Mouse (Mus musculus) ovary, postnatal 10 days (tissue): ENCODE measurements around the gene Spata7.
A peak's percentile ranks its signal among the peaks of the same experiment; 100 is the strongest.

ENCODE experiments used
- DNase-seq: peaks from one replicate; pipeline ENCODE4 v3.0.0; 2022; ENCODE audit warnings: low spot score

The Spata7 gene

GRCm38 (mm10) chr12:98673879-98674278 lies 45.9 kb downstream of the Spata7 start:
- no peak for DNase-seq

GRCm38 (mm10) chr12:98674627-98675143 lies 46.7 kb downstream of the Spata7 start:
- peak; percentile 30 for DNase-seq

- no peak for DNase-seq
These were observed 48.9 kb downstream of the Spata7 start for GRCm38 (mm10) chr12:98676861-98677260.

GRCm38 (mm10) chr12:98677336-98677735 lies 49.4 kb downstream of the Spata7 start:
- DNase-seq, result no peak

GRCm38 (mm10) chr12:98679906-98680305 lies 51.9 kb downstream of the Spata7 start:
- no peak for DNase-seq

DNA sequence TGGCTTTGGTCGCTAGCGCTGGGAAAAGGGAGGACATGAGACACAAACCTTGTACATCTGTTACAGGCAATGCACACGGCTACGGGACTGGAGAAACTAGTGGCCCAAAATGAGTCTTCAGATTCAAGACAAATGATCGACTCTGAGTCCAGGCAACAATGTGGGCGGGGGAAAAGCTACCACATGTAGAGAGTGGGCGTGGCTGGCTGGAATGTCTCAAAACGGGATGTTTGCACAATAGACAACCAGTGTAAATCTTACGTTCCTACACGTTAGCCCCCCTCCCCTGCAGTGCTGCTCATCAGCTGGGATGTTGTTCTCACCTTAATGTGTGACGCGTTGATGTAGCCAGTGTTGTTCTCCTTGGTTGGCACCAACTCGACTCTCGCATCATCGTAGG lies 54.2 kb downstream of the Spata7 start:
- no peak for DNase-seq

DNA sequence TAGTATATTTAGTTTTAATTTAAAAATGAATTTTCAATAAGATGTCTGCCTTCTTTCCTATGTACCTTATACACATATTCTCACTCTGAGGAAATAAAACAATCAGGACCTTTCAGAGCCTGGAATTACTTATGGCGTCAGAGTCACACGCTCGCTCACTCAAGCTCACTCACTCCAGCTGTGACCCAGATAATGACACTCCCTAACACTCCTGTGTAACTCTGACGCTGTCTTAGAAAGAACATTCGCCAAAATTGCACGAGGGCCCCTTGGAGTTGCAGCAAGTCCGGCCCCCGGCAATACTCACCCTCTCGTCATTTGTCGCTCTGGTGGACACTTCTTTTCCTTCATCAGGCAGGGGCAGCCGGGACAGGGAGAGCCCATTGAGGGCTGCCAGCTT lies 55.2 kb downstream of the Spata7 start:
- DNase-seq, result no peak

GRCm38 (mm10) chr12:98683574-98683973 lies 55.6 kb downstream of the Spata7 start:
- no peak for DNase-seq

GRCm38 (mm10) chr12:98690230-98690629 lies 62.3 kb downstream of the Spata7 start:
- no peak for DNase-seq

DNA sequence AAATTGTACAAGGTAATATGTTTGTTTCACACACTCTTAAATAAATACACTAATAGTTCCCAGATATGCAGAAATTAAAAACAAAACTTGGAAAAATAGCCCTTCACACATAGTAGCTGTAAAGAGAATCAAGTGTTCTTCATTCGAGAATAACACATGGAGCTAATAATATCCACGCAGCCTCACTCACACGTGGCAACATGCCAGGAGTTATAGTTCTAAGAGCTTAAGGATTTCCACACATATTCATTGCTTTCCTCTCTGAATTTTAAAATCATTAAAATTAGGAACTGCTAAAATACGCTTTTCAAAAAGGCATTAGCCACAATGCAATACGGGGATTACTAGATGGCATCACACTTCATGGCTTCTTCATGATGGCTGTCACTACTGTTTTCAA lies 69.2 kb downstream of the Spata7 start:
- DNase-seq, result no peak

DNA sequence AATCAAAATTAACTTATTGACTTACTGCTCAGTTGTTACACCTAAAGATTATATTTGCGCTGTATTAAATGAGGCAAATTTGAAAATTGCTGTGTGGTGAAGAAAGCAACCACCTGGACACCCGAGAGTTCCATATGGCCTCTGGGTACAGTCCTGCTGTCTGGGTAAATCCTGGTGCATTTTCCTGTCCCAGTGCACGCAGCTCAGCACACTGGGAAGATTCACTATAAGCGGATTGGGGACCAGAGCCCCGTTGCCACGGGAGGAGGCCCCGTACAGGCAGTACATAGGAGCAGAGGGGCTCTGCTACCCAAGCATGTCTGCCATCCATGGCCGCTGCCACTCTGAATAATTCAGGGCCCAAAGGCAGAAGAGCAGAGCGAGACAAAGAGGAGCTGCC lies 73.6 kb downstream of the Spata7 start:
- DNase-seq, result no peak

- DNase-seq, result no peak
These were observed 75.6 kb downstream of the Spata7 start for GRCm38 (mm10) chr12:98703554-98703953.

GRCm38 (mm10) chr12:98703961-98704360 lies 76.0 kb downstream of the Spata7 start:
- no peak for DNase-seq

- no peak for DNase-seq
These were observed 84.9 kb downstream of the Spata7 start for GRCm38 (mm10) chr12:98712819-98713218.

GRCm38 (mm10) chr12:98713621-98714103 lies 85.7 kb downstream of the Spata7 start:
- no peak for DNase-seq

DNA sequence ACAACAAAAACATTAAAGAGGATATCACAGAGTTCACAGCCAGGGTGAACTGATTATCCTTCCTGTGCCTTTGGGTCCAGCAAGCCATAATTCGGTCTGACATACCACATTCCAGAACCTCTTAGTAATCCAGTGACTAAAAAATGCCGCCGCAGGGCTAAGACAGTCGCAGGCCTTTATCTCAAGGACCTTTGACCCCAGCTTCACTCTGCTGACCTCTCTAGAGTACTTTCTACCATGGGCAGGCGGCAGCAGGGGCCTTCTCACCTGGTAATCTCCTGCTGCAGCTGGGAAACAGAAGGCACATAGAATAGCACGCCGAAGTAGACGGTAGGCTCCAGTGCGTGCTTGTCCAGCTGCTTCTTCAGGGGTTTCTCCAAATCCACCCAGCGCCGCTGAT lies 86.8 kb downstream of the Spata7 start:
- no peak for DNase-seq

GRCm38 (mm10) chr12:98716142-98716541 lies 88.2 kb downstream of the Spata7 start:
- DNase-seq, result no peak
